Mouse (Mus musculus): ENCODE results near the gene Etnk1.

GRCm38 (mm10) chr6:143216221-143216620 is 49.2 kb downstream of the Etnk1 start:
- TF ChIP-seq CTCF (IDR thresholded peaks at IDR 0.05; ENCODE audit: low read depth, low read length) (no peak), POLR2AphosphoS5 (IDR thresholded peaks at IDR 0.05; ENCODE audit: insufficient replicate concordance, low read depth, low read length) (no peak), GATA1 (IDR thresholded peaks at IDR 0.05; ENCODE audit: borderline replicate concordance, low read length) (no peak), TAL1 (conservative IDR thresholded peaks at IDR 0.05; ENCODE audit: low read depth, low read length) (no peak)
